Mouse (Mus musculus) limb, embryonic 10.5 days (tissue): ENCODE results near the gene Serf2. TPM values are rescaled to one million over a fixed set of nuclear protein-coding genes. Genes with fewer than 3 reads are reported as not detected.

Experiments used
- DNase-seq: peaks from one replicate; pipeline ENCODE4 v3.0.0-alpha.2; 2017; ENCODE audit warnings: low spot score
- H3K27ac ChIP-seq: fragments of 300-500 bp; sonication (generic); 2 replicates; pipeline ENCODE4 v1.5.1; 2016; ENCODE audit warnings: mild to moderate bottlenecking
- H3K27me3 ChIP-seq: fragments of 300-500 bp; sonication (generic); 2 replicates; pipeline ENCODE4 v1.6.1; 2016; ENCODE audit warnings: low read depth, mild to moderate bottlenecking; ENCODE audit not compliant: poor library complexity, severe bottlenecking
- H3K36me3 ChIP-seq: fragments of 300-500 bp; sonication (generic); 2 replicates; pipeline ENCODE4 v1.6.1; 2016; ENCODE audit warnings: mild to moderate bottlenecking, moderate library complexity
- H3K4me1 ChIP-seq: fragments of 300-500 bp; sonication (generic); 2 replicates; pipeline ENCODE4 v1.6.1; 2016
- H3K4me3 ChIP-seq: fragments of 300-500 bp; sonication (generic); 2 replicates; pipeline ENCODE4 v1.5.1; 2016; ENCODE audit warnings: mild to moderate bottlenecking, moderate library complexity
- H3K9me3 ChIP-seq: fragments of 300-500 bp; sonication (generic); replicated peaks from 2 replicates; pipeline ENCODE4 v1.6.1; 2016; ENCODE audit warnings: mild to moderate bottlenecking
- WGBS: fragments of 180-500 bp; shearing (Covaris S2); methylation state at CpG from one replicate; pipeline ENCODE4 v1.1.7; 2016; 5-methylcytosine and 5-hydroxymethylcytosine counted together
- polyA plus RNA-seq: library from polyadenylated mRNA; unstranded; fragments of >200 nt; fragmentation: Nextera tagmentation; extraction: Ambion mirVana; gene quantifications from 2 replicates; pipeline ENCODE4 v1.2.1, GENCODE M21; 2016

The Serf2 gene
- 472 and 490 TPM in 2 replicates for polyA plus RNA-seq

GRCm38 (mm10) chr2:121448739-121449535, at the start of gene Serf2:
Serf2 (plus strand) TSS chr2:121449195.
- Histone ChIP-seq H3K27ac (peak within 1 kb of the TSS; percentile 95), H3K27me3 (0 out of 2 replicates have a peak, but pooled peaks cover 5% of the 10 kb centered on the region), H3K4me1 (peaks cover 26% of the 10 kb centered on the region), H3K4me3 (peak within 1 kb of the TSS; percentile 100), H3K36me3 (peaks cover 36% of the 10 kb centered on the region), H3K9me3 (no peaks in the 10 kb centered on the region)
- WGBS = under 1% methylated on average over 74 of the region's 74 CpGs
- peak; percentile 100 for DNase-seq

- H3K4me1 ChIP-seq = no peaks in the 10 kb centered on the region
- no peak for DNase-seq
- no peaks in the 10 kb centered on the region for H3K36me3 ChIP-seq
- H3K9me3 ChIP-seq = no peaks in the 10 kb centered on the region
- no peak overlapping the region for H3K4me3 ChIP-seq
- no peaks in the 10 kb centered on the region for H3K27me3 ChIP-seq
- H3K27ac ChIP-seq = no peak overlapping the region
Observed at GRCm38 (mm10) chr2:121403296-121403695, 45.7 kb upstream of the Serf2 start.

GRCm38 (mm10) chr2:121408160-121408559, 40.8 kb upstream of the Serf2 start:
- H3K4me3 ChIP-seq = no peak overlapping the region
- no peaks in the 10 kb centered on the region for H3K27me3 ChIP-seq
- H3K4me1 ChIP-seq = peaks cover 3% of the 10 kb centered on the region
- no peak overlapping the region for H3K27ac ChIP-seq
- no peaks in the 10 kb centered on the region for H3K9me3 ChIP-seq
- 32% methylated on average over 4 of the region's 4 CpGs for WGBS
- H3K36me3 ChIP-seq = no peaks in the 10 kb centered on the region
- DNase-seq = peak; percentile 58

GRCm38 (mm10) chr2:121412843-121413386, 36.1 kb upstream of the Serf2 start:
- DNase-seq = no peak
- Histone ChIP-seq H3K9me3 (no peaks in the 10 kb centered on the region), H3K4me1 (peaks cover 20% of the 10 kb centered on the region), H3K36me3 (peaks cover 25% of the 10 kb centered on the region), H3K27me3 (no peaks in the 10 kb centered on the region), H3K4me3 (peak overlapping the region; percentile 88), H3K27ac (peak overlapping the region; percentile 98)
- 17% methylated on average over 4 of the region's 4 CpGs for WGBS

GRCm38 (mm10) chr2:121413387-121414042, 35.5 kb upstream of the Serf2 start, which contains the start of the genes Pdia3 and Catsper2:
Pdia3 (plus strand) TSS chr2:121413775.
Catsper2 (minus strand) TSS chr2:121413792.
- Histone ChIP-seq H3K27me3 (no peaks in the 10 kb centered on the region), H3K27ac (peak within 1 kb of the TSS; percentile 98), H3K4me1 (peaks cover 20% of the 10 kb centered on the region), H3K9me3 (no peaks in the 10 kb centered on the region), H3K4me3 (peak within 1 kb of the TSS; percentile 88), H3K36me3 (peaks cover 31% of the 10 kb centered on the region)
- peak; percentile 98 for DNase-seq
- under 1% methylated on average over 66 of the region's 68 CpGs for WGBS

GRCm38 (mm10) chr2:121414139-121414685, 34.8 kb upstream of the Serf2 start:
- WGBS = under 1% methylated on average over 32 of the region's 32 CpGs

GRCm38 (mm10) chr2:121415103-121415502, 33.9 kb upstream of the Serf2 start:
- DNase-seq = no peak
- H3K4me3 ChIP-seq = peak overlapping the region; percentile 88
- H3K27me3 ChIP-seq = no peaks in the 10 kb centered on the region
- no peak overlapping the region for H3K27ac ChIP-seq
- H3K36me3 ChIP-seq = peaks cover 45% of the 10 kb centered on the region
- H3K9me3 ChIP-seq = no peaks in the 10 kb centered on the region
- WGBS = 77% methylated on average over 3 of the region's 3 CpGs
- H3K4me1 ChIP-seq = peaks cover 20% of the 10 kb centered on the region

More at GRCm38 (mm10) chr2:121414139-121414685, 34.8 kb upstream of the Serf2 start:
- Histone ChIP-seq H3K4me1 (peaks cover 20% of the 10 kb centered on the region), H3K36me3 (peaks cover 38% of the 10 kb centered on the region), H3K4me3 (peak overlapping the region; percentile 88), H3K27ac (peak overlapping the region; percentile 98), H3K9me3 (no peaks in the 10 kb centered on the region), H3K27me3 (no peaks in the 10 kb centered on the region)
- no peak for DNase-seq

GRCm38 (mm10) chr2:121415591-121415990, 33.4 kb upstream of the Serf2 start:
- Histone ChIP-seq H3K36me3 (peaks cover 49% of the 10 kb centered on the region), H3K27ac (no peak overlapping the region), H3K27me3 (no peaks in the 10 kb centered on the region), H3K9me3 (no peaks in the 10 kb centered on the region), H3K4me1 (peaks cover 20% of the 10 kb centered on the region), H3K4me3 (peak overlapping the region; percentile 88)
- WGBS = 92% methylated on average over 3 of the region's 3 CpGs
- DNase-seq = no peak

- peaks cover 20% of the 10 kb centered on the region for H3K4me1 ChIP-seq
- no peak for DNase-seq
- whole genome bisulfite sequencing = 93% methylated on average over 6 of the region's 6 CpGs
- peaks cover 56% of the 10 kb centered on the region for H3K36me3 ChIP-seq
- H3K4me3 ChIP-seq = peak overlapping the region; percentile 88
- no peak overlapping the region for H3K27ac ChIP-seq
- H3K9me3 ChIP-seq = no peaks in the 10 kb centered on the region
- no peaks in the 10 kb centered on the region for H3K27me3 ChIP-seq
Observed at GRCm38 (mm10) chr2:121416356-121416755, 32.6 kb upstream of the Serf2 start.

- no peaks in the 10 kb centered on the region for H3K27me3 ChIP-seq
- H3K4me3 ChIP-seq = no peak overlapping the region
- no peak overlapping the region for H3K27ac ChIP-seq
- no peak for DNase-seq
- WGBS = 95% methylated on average over 3 of the region's 3 CpGs
- peaks cover 78% of the 10 kb centered on the region for H3K36me3 ChIP-seq
- H3K4me1 ChIP-seq = peaks cover 16% of the 10 kb centered on the region
- H3K9me3 ChIP-seq = no peaks in the 10 kb centered on the region
Observed at GRCm38 (mm10) chr2:121418476-121418875, 30.5 kb upstream of the Serf2 start.

GRCm38 (mm10) chr2:121423166-121423565, 25.8 kb upstream of the Serf2 start:
- no peak overlapping the region for H3K4me3 ChIP-seq
- WGBS = 95% methylated on average over 2 of the region's 2 CpGs
- H3K4me1 ChIP-seq = no peaks in the 10 kb centered on the region
- peaks cover 97% of the 10 kb centered on the region for H3K36me3 ChIP-seq
- no peaks in the 10 kb centered on the region for H3K27me3 ChIP-seq
- DNase-seq = no peak
- no peak overlapping the region for H3K27ac ChIP-seq
- H3K9me3 ChIP-seq = no peaks in the 10 kb centered on the region

GRCm38 (mm10) chr2:121425890-121426289, 23.1 kb upstream of the Serf2 start:
- no peak for DNase-seq
- 93% methylated on average over 2 of the region's 2 CpGs for WGBS

More at GRCm38 (mm10) chr2:121425890-121426289, 23.1 kb upstream of the Serf2 start:
- H3K27ac ChIP-seq = no peak overlapping the region
- H3K9me3 ChIP-seq = no peaks in the 10 kb centered on the region
- peaks cover 100% of the 10 kb centered on the region for H3K36me3 ChIP-seq
- H3K4me3 ChIP-seq = no peak overlapping the region
- no peaks in the 10 kb centered on the region for H3K27me3 ChIP-seq
- no peaks in the 10 kb centered on the region for H3K4me1 ChIP-seq
